Mouse (Mus musculus): ENCODE results near the gene Tead1.

DNA sequence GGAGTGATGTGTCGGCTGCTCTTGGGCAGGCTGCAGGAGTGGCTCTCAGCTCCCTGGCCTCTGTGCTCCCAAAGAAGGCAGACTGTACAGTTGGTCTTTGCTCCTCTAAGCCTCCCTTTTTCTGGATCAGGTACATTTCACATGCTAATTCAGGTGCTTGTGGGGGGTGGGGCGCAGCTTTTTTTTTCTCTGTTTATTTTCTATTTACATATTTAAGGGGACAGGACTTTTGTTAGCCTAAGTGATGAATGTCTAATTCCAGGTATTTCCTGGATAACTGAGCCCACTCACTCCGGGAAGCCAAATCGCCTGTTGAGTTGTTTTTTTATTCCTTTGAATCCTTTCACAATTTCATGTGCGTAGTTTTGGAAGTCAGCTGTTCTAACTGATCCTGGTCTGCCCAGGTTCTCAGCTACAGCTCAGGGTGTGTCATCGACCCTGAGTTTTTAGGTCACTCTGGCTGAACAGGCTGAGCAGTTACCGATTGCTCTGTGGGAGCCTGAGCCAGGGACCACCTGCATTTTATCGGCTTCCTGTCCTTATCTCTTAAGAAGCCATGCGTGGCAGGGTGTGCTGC, 9.4 kb downstream of the Tead1 start:
- TF ChIP-seq CTCF (IDR thresholded peaks at IDR 0.05; ENCODE audit: low read depth) (no peak), EP300 (IDR thresholded peaks at IDR 0.05; ENCODE audit: low read depth) (no peak)
